Mouse (Mus musculus) embryonic facial prominence, embryonic 12.5 days (tissue): ENCODE measurements around the gene Tyw3. TPM values are rescaled to one million over a fixed set of nuclear protein-coding genes. Genes with fewer than 3 reads are reported as not detected.

Source experiments
- ATAC-seq: fragments of 200-750 bp; cut with Nextera tagmentation; 2 replicates; pipeline ENCODE4 v1.8.0; 2017; ENCODE audit not compliant: insufficient number of reproducible peaks, insufficient read depth, low FRiP score, low TSS enrichment
- H3K27ac ChIP-seq: fragments of 300-500 bp; sonication (generic); 2 replicates; pipeline ENCODE4 v1.5.1; 2016; ENCODE audit warnings: mild to moderate bottlenecking
- H3K27me3 ChIP-seq: fragments of 300-500 bp; sonication (generic); 2 replicates; pipeline ENCODE4 v1.6.1; 2016; ENCODE audit warnings: mild to moderate bottlenecking, moderate library complexity
- H3K36me3 ChIP-seq: fragments of 300-500 bp; sonication (generic); 2 replicates; pipeline ENCODE4 v1.6.1; 2016; ENCODE audit warnings: mild to moderate bottlenecking
- H3K4me1 ChIP-seq: fragments of 300-500 bp; sonication (generic); 2 replicates; pipeline ENCODE4 v1.6.1; 2016
- H3K4me2 ChIP-seq: fragments of 300-500 bp; sonication (generic); replicated peaks from 2 replicates; pipeline ENCODE4 v1.6.1; 2016; ENCODE audit warnings: mild to moderate bottlenecking, moderate library complexity
- H3K4me3 ChIP-seq: fragments of 300-500 bp; sonication (generic); 2 replicates; pipeline ENCODE4 v1.5.1; 2016; ENCODE audit warnings: mild to moderate bottlenecking
- H3K9ac ChIP-seq: fragments of 300-500 bp; sonication (generic); 2 replicates; pipeline ENCODE4 v1.6.1; 2016; ENCODE audit warnings: mild to moderate bottlenecking, moderate library complexity
- H3K9me3 ChIP-seq: fragments of 300-500 bp; sonication (generic); 2 replicates; pipeline ENCODE4 v1.6.1; 2016; ENCODE audit warnings: mild to moderate bottlenecking, moderate library complexity
- WGBS: fragments of 180-500 bp; shearing (Covaris S2); methylation state at CpG from one replicate; pipeline ENCODE4 v1.1.7; 2016; 5-methylcytosine and 5-hydroxymethylcytosine counted together
- polyA plus RNA-seq: library from polyadenylated mRNA; unstranded; fragments of >200 nt; fragmentation: Nextera tagmentation; extraction: Ambion mirVana; gene quantifications from 2 replicates; pipeline ENCODE4 v1.2.1, GENCODE M21; 2016

The Tyw3 gene
- polyA plus RNA-seq, 1 experiment from 2014 or later, result 18.3 TPM

DNA sequence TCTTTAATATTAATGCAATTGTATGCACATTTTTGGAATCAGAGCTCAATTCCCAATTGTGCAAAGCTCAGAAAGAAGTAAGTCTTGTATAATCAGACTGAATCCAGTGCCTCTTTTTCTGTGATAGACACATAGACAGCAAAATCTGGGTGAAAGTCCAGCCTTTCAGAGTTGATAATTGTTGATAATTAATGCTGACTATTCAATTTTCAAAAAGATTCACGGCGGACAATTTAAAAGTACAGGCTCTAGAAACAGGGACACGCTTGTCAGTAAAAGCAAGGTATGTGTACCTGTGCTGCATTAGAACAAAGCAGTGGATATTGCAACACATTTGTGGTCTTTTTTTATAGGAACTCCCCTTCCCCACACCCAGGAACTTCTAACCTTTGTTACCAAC is 34.7 kb downstream of the Tyw3 start:
- H3K9me3 ChIP-seq, result no peaks in the 10 kb centered on the region

DNA sequence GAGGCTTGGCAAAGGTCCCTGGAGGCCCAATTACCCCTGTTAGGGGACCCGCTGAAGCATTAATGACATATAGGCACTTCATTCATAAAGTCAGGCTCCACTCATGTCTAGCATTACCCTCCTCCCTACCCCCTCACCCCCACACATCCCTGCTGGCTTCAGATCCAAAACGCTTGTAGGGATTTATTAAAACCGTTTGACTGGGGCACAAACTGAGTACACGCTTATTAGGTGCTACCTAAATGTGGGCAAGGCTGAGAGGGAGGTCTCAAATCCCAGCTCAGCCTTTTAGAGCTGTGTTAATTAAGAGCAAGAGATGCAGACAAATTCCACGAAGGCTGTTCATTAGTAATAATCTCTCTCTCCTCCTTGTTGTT is 45.9 kb downstream of the Tyw3 start:
- Histone ChIP-seq H3K9me3 (no peaks in the 10 kb centered on the region), H3K4me2 (peak overlapping the region; percentile 7; the same call in 1 of the 2 replicates), H3K27ac (0 out of 2 replicates have a peak overlapping the region, but pooled peaks have one; percentile 38), H3K27me3 (peaks cover 7% of the 10 kb centered on the region; the same call in 1 of the 2 replicates), H3K4me3 (no peak overlapping the region), H3K4me1 (peaks cover 30% of the 10 kb centered on the region), H3K9ac (no peak overlapping the region), H3K36me3 (no peaks in the 10 kb centered on the region)
- peak; percentile 52; the same call in 1 of the 2 replicates for ATAC-seq
- 11% methylated on average over 5 of the region's 5 CpGs for WGBS

More for the DNA sequence above, 34.7 kb downstream of the Tyw3 start:
- Histone ChIP-seq H3K4me1 (0 out of 2 replicates have a peak, but pooled peaks cover 10% of the 10 kb centered on the region), H3K27me3 (peaks cover 3% of the 10 kb centered on the region; the same call in 1 of the 2 replicates), H3K4me2 (no peak overlapping the region), H3K9ac (no peak overlapping the region), H3K27ac (no peak overlapping the region), H3K4me3 (no peak overlapping the region), H3K36me3 (no peaks in the 10 kb centered on the region)
- WGBS, result 93% methylated on average over 3 of the region's 3 CpGs
- no peak for ATAC-seq

DNA sequence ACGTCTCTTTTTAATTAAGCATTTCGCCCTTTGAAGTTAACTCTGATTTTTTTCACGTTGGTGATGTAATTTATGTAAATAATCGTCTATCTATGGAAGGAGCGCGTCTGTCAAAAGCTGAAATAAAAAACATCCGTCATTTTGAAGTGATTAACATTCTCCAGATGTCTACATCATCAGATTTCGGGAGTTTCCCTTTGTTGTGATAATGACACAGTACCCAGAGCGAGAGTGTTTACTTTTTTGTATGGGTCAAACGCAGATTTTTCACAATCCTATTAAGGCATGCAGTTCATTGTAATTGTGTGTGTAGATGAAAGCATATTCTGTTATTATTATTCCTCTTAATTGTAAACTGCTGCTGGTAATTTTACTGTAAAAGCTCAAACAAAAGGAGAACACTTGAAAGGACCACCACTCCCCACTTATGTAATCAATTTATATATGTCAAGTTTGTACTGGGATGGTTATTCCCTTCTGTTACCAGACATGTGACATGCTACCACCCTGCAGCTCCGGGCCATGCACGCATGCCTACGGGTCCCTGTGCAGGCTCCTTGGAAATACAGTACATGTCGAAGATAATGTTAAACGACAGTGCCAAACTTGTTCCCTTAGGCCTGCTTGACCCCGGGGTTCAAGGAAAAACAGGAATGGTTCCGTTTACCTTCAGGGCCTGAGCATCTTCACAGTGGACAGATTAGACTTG is 46.4 kb downstream of the Tyw3 start:
- WGBS, result 14% methylated on average over 17 of the region's 17 CpGs

DNA sequence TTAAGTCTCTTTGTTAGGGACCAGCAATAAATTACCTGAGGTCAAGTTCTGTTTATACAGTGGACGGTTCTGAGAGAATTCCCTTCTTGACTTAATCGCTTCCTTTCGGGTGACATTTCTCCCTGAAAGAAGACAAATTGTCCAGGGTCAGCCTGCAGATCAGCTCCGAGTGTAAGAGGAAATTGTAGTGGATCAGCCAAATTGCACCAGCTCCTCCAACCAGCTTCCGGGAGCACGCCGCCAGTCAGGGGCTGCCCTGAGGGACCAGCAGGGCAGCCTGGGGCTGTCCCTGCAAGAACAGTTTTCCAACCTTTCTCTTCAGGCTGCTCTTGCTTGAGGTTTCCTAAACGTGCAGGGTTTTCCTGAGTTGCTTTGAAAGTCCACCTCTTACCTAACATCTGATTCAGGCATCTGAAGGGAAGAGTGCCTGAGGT is 48.0 kb downstream of the Tyw3 start:
- WGBS, result 3% methylated on average over 8 of the region's 8 CpGs
- Histone ChIP-seq H3K4me3 (no peak overlapping the region), H3K36me3 (no peaks in the 10 kb centered on the region), H3K4me1 (peaks cover 30% of the 10 kb centered on the region), H3K27ac (0 out of 2 replicates have a peak overlapping the region, but pooled peaks have one; percentile 30), H3K9ac (no peak overlapping the region), H3K9me3 (no peaks in the 10 kb centered on the region), H3K4me2 (no peak overlapping the region), H3K27me3 (peaks cover 13% of the 10 kb centered on the region; the same call in 1 of the 2 replicates)
- no peak for ATAC-seq

More for the DNA sequence above, 46.4 kb downstream of the Tyw3 start:
- H3K27ac ChIP-seq, result 0 out of 2 replicates have a peak overlapping the region, but pooled peaks have one; percentile 38
- no peaks in the 10 kb centered on the region for H3K36me3 ChIP-seq
- peak overlapping the region; percentile 7; the same call in 1 of the 2 replicates for H3K4me2 ChIP-seq
- peaks cover 7% of the 10 kb centered on the region; the same call in 1 of the 2 replicates for H3K27me3 ChIP-seq
- no peak overlapping the region for H3K4me3 ChIP-seq
- peak; percentile 59 for ATAC-seq
- H3K9ac ChIP-seq, result no peak overlapping the region
- no peaks in the 10 kb centered on the region for H3K9me3 ChIP-seq
- H3K4me1 ChIP-seq, result peaks cover 30% of the 10 kb centered on the region

DNA sequence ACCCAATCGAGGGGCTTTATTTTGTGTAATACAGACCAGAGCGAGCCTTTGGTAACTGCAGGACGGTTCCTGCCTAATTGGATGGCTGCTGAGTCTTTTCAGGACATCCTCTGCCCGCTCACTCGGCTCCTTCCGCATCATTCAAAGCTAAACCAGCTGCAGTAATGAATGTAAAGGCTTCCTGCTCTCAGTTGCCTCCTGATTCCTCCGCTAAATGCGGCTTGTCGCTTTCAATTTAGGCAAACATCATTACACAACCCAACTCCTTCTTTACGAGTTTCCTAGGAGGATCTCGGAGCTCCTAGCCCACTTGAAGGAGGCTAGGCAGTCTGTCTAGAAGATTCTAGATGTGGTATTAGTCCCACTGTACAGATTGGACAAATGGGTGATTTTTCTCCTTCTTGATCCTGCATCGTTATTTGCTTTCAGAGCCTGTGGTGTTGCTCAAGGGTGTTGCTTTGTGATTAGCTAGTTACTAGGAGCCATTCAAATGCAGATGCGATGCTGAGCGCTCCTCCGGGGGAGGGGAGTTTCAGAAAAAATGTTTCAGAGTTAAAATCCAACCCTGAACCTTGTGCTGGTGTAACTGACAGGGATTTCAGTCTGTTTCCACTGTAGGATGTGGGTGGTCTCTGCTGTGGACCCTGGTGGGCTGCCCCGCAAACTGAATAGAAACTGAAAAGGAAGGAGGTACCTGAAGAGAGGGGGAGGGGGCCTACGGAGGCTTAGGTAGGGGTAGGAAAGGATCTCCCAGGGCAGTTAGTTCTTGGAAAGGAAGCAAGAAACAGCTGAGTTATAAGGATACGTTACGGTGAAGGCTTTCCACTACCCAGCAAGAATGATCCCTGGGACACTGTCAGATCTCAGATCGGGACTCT is 49.1 kb downstream of the Tyw3 start:
- H3K4me2 ChIP-seq, result peak overlapping the region; percentile 16
- no peaks in the 10 kb centered on the region for H3K36me3 ChIP-seq
- ATAC-seq, result no peak
- no peak overlapping the region for H3K9ac ChIP-seq
- 0 out of 2 replicates have a peak overlapping the region, but pooled peaks have one; percentile 30 for H3K27ac ChIP-seq
- peaks cover 30% of the 10 kb centered on the region for H3K4me1 ChIP-seq
- H3K27me3 ChIP-seq, result peaks cover 13% of the 10 kb centered on the region; the same call in 1 of the 2 replicates
- no peak overlapping the region for H3K4me3 ChIP-seq
- 4% methylated on average over 20 of the region's 20 CpGs for WGBS
- no peaks in the 10 kb centered on the region for H3K9me3 ChIP-seq

DNA sequence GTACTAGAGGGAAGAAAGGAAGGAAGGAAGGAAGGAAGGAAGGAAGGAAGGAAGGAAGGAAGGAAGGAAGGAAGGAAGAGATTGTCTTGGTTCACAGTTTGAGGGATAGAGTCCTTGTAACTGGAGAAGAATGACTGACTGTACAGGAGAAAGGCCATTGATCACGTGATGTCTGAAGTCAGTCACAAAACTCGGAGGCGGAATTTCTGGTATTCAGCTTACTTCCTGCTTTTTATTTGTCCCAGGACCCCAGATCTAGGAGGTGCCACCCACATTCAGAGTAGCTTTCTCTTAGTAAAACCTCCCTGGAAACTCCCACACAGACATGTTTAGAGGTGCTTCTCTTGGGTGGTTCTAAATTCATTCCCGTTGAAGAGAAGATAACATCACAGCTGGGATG is 50.7 kb downstream of the Tyw3 start:
- Histone ChIP-seq H3K27ac (no peak overlapping the region), H3K9ac (no peak overlapping the region), H3K36me3 (no peaks in the 10 kb centered on the region), H3K4me1 (peaks cover 29% of the 10 kb centered on the region), H3K27me3 (peaks cover 13% of the 10 kb centered on the region; the same call in 1 of the 2 replicates), H3K4me3 (no peak overlapping the region), H3K9me3 (no peaks in the 10 kb centered on the region), H3K4me2 (no peak overlapping the region)
- ATAC-seq, result no peak
- WGBS, result 35% methylated on average over 4 of the region's 4 CpGs

DNA sequence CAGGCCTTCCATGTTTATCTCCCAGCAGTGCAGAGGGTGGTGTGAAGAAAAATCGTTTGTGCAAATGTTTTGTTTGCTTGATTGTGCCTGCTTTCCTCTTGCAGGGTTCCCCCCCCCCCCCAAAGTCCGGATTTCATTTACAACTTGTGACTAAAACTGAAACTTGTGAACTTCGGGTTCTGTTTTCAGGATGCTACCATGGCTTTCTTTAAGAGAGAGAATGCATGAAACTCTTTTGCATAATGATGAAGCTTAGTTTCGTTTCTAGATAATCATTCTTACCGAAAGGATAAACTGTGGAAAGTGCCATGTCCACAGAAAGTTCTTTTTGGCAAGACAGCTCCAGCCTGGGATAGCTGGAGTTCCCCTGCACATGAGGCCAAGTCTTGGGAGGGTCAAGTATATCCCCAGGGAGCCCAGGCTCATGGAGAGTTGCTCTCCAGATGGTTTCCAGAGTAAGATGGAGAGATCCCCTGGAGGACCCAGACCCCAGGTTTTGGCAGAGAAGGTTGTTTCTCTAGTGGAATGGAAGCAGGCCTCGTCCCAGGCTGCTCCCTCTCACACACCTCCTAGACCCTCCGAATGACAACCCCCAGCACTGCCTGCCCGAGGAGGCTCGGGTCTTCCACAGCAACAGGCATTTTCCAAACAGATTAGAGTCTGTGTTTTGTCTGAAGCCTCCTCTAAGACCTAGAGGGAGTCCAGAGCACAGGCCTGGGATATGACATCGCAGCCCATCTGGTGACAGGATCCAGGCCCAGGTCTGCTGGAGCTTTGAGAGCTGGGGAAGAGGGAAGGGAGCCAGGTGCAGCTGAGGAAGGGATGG is 56.6 kb downstream of the Tyw3 start:
- Histone ChIP-seq H3K27me3 (0 out of 2 replicates have a peak, but pooled peaks cover 6% of the 10 kb centered on the region), H3K4me2 (no peak overlapping the region), H3K9me3 (no peaks in the 10 kb centered on the region), H3K36me3 (no peaks in the 10 kb centered on the region), H3K27ac (0 out of 2 replicates have a peak overlapping the region, but pooled peaks have one; percentile 12), H3K9ac (no peak overlapping the region), H3K4me1 (no peaks in the 10 kb centered on the region), H3K4me3 (no peak overlapping the region)
- peak; percentile 73 for ATAC-seq
- 59% methylated on average over 10 of the region's 10 CpGs for WGBS

DNA sequence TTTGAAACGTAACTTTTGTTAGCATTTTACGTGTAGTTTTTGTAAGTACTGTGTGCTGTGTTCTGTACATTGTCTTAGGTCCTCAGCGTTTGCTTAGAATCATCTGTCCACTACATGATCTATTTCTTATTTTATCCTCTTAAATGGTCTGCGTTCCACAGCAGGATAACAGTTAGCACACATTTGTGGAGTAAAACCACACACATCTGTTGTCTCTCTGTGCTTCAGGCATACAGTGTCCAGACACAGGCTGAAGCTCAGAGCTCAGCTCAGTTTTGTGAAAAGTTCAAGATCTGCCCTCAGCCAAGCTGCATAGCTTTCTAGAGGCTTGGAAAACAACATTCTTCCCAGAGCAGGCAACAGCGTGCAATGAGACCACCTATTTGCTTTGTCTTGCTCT is 60.8 kb downstream of the Tyw3 start:
- Histone ChIP-seq H3K27ac (no peak overlapping the region), H3K36me3 (no peaks in the 10 kb centered on the region), H3K27me3 (no peaks in the 10 kb centered on the region), H3K4me2 (no peak overlapping the region), H3K9me3 (no peaks in the 10 kb centered on the region), H3K4me1 (no peaks in the 10 kb centered on the region), H3K9ac (no peak overlapping the region), H3K4me3 (no peak overlapping the region)
- no peak for ATAC-seq
- 71% methylated on average over 5 of the region's 5 CpGs for WGBS

DNA sequence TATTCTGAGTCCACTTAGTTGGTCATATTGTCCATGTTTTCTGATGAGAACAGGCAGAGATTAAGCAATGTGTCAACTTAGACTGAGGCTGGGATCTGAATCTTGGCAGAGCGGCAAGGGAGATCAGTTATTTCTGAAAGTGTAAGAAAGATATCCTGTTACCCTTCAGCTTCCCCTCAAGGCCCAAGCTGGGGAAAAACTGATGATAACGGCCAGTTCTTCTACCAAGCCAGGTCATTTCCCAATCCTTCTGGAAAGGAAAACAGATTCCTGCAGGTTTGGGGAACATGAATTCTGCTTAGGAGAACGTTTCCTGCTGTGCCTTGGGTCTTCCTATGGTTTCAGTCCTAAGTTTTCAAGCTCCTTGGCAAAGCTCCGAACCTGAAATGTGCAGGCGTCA is 63.7 kb downstream of the Tyw3 start:
- 65% methylated on average over 5 of the region's 5 CpGs for WGBS
- Histone ChIP-seq H3K27me3 (no peaks in the 10 kb centered on the region), H3K9me3 (no peaks in the 10 kb centered on the region)

DNA sequence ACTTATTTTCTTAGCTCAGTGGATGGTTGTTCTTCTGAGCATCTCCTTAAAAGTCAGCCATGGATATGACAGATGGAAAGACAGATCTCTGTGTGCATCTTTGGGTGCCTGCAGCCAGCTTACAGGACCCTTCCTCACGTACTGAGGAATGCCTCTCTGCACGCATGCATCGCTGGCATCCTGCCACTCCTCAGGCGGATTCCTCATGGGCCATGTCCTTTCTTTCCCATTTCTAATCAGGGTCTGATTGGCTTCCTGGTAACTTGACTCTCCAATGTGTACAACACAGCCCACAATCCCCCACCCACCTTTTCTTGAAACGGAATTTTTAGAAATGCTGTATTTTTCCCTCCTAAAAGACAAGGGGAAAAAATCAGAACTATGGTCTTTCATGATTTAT is 67.9 kb downstream of the Tyw3 start:
- Histone ChIP-seq H3K4me2 (no peak overlapping the region), H3K4me1 (peaks cover 4% of the 10 kb centered on the region; the same call in 1 of the 2 replicates), H3K4me3 (no peak overlapping the region), H3K9ac (no peak overlapping the region), H3K27me3 (no peaks in the 10 kb centered on the region), H3K36me3 (no peaks in the 10 kb centered on the region), H3K9me3 (no peaks in the 10 kb centered on the region), H3K27ac (peak overlapping the region; percentile 67; the same call in 1 of the 2 replicates)
- 38% methylated on average over 5 of the region's 5 CpGs for WGBS
- ATAC-seq, result peak; percentile 61; the same call in 1 of the 2 replicates

More for the DNA sequence above, 63.7 kb downstream of the Tyw3 start:
- ATAC-seq, result no peak
- H3K4me1 ChIP-seq, result peaks cover 4% of the 10 kb centered on the region; the same call in 1 of the 2 replicates
- no peaks in the 10 kb centered on the region for H3K36me3 ChIP-seq
- no peak overlapping the region for H3K4me2 ChIP-seq
- H3K27ac ChIP-seq, result no peak overlapping the region
- H3K4me3 ChIP-seq, result no peak overlapping the region
- H3K9ac ChIP-seq, result no peak overlapping the region

DNA sequence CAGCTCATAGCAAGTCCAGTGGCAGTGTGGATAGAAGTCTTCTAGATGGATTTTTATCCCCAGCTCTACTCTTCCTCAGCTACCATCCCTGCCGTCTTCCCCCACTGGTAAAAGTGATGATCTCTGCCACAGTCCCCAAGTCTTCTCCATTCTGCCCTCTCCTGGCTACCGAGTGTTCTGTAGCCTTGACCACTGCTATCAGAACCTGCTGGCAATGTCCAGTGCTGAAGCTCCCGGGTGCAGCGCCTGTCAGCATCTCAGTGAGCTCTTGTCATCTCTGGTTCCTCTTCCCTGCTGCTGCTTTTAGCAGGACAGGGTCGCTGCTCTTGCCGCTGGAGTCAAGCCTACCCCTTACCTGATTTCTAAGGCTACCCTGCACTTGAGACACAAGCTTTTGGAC is 70.3 kb downstream of the Tyw3 start:
- Histone ChIP-seq H3K9ac (no peak overlapping the region), H3K27me3 (no peaks in the 10 kb centered on the region), H3K4me1 (peaks cover 4% of the 10 kb centered on the region; the same call in 1 of the 2 replicates), H3K9me3 (no peaks in the 10 kb centered on the region), H3K27ac (no peak overlapping the region), H3K36me3 (no peaks in the 10 kb centered on the region), H3K4me3 (no peak overlapping the region), H3K4me2 (no peak overlapping the region)
- 35% methylated on average over 6 of the region's 6 CpGs for WGBS
- no peak for ATAC-seq
